Mouse (Mus musculus) midbrain, embryonic 11.5 days (tissue): ENCODE results near the gene Fbxw11. TPM values are rescaled to one million over a fixed set of nuclear protein-coding genes. Genes with fewer than 3 reads are reported as not detected.
"Not testable (repeated sequence)": the region's sequence is repeated elsewhere in the genome, so short reads cannot be mapped to it uniquely, and the experiment has no call there.

ENCODE experiments used
- ATAC-seq: fragments of 200-750 bp; cut with Nextera tagmentation; 2 replicates; pipeline ENCODE4 v1.8.0; 2017; ENCODE audit warnings: moderate TSS enrichment, moderate library complexity; ENCODE audit not compliant: low FRiP score
- DNase-seq: peaks from one replicate; pipeline ENCODE4 v3.0.0; 2015; ENCODE audit warnings: low spot score; ENCODE audit errors: missing footprints
- H3K27ac ChIP-seq: fragments of 300-500 bp; sonication (generic); 2 replicates; pipeline ENCODE4 v1.5.1; 2014; ENCODE audit warnings: low read depth, low read length
- H3K27me3 ChIP-seq: fragments of 300-500 bp; sonication (generic); 2 replicates; pipeline ENCODE4 v1.6.1; 2014; ENCODE audit warnings: mild to moderate bottlenecking, low read length, moderate library complexity, mixed read lengths; ENCODE audit not compliant: control insufficient read depth, insufficient read depth
- H3K36me3 ChIP-seq: fragments of 300-500 bp; sonication (generic); 2 replicates; pipeline ENCODE4 v1.6.1; 2014; ENCODE audit warnings: mild to moderate bottlenecking, low read length, moderate library complexity, mixed read lengths; ENCODE audit not compliant: control insufficient read depth, insufficient read depth
- H3K4me1 ChIP-seq: fragments of 300-500 bp; sonication (generic); 2 replicates; pipeline ENCODE4 v1.6.1; 2014; ENCODE audit warnings: low read length; ENCODE audit not compliant: control insufficient read depth, insufficient read depth
- H3K4me2 ChIP-seq: fragments of 300-500 bp; sonication (generic); 2 replicates; pipeline ENCODE4 v1.6.1; 2014; ENCODE audit warnings: mild to moderate bottlenecking, moderate library complexity
- H3K4me3 ChIP-seq: fragments of 300-500 bp; sonication (generic); 2 replicates; pipeline ENCODE4 v1.5.1; 2014; ENCODE audit warnings: low read depth, low read length
- H3K9ac ChIP-seq: fragments of 300-500 bp; sonication (generic); 2 replicates; pipeline ENCODE4 v1.6.1; 2014; ENCODE audit warnings: low read length
- H3K9me3 ChIP-seq: fragments of 300-500 bp; sonication (generic); 2 replicates; pipeline ENCODE4 v1.6.1; 2016; ENCODE audit warnings: low read length; ENCODE audit not compliant: control insufficient read depth
- whole genome bisulfite sequencing: fragments of 180-500 bp; shearing (Covaris S2); extraction: QIAGEN DNeasy Blood & Tissue Kit; methylation state at CpG from one replicate; pipeline ENCODE4 v1.1.7; 2014; 5-methylcytosine and 5-hydroxymethylcytosine counted together
- polyA plus RNA-seq: library from polyadenylated mRNA; unstranded; fragments of >200 nt; fragmentation: Nextera tagmentation; extraction: Ambion mirVana; gene quantifications from 2 replicates; pipeline ENCODE4 v1.2.1, GENCODE M21; 2014

The Fbxw11 gene
- polyA plus RNA-seq, 1 experiment from 2014 or later, result 104 TPM

- Histone ChIP-seq H3K9ac (no peak overlapping the region), H3K4me1 (peaks cover 12% of the 10 kb centered on the region), H3K27me3 (no peaks in the 10 kb centered on the region), H3K4me3 (no peak overlapping the region), H3K27ac (no peak overlapping the region), H3K4me2 (no peak overlapping the region), H3K36me3 (no peaks in the 10 kb centered on the region), H3K9me3 (no peaks in the 10 kb centered on the region)
- 97% methylated on average over 1 of the region's 1 CpGs for WGBS
- no peak for ATAC-seq
- DNase-seq, result no peak
Observed at GRCm38 (mm10) chr11:32677811-32678210, 35.3 kb downstream of the Fbxw11 start.

DNA sequence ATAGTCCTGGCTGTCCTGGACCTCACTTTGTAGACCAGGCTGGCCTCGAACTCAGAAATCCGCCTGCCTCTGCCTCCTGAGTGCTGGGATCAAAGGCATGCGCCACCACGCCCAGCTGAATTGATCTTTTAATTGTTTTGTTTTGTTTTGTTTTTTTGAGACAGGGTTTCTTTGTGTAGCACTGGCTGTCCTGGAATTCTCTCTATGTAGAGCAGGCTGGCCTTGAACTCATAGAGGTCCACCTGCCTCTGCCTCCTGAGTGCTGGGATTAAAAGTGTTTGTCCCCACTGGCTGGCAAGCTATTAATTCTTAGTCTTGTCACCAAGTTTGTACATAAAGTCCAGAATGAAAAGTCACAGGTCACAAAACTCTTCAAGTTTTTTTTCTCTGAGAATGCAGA is 36.6 kb downstream of the Fbxw11 start:
- H3K36me3 ChIP-seq, H3K4me2 ChIP-seq, DNase-seq, H3K9me3 ChIP-seq, ATAC-seq, H3K27me3 ChIP-seq, H3K9ac ChIP-seq, H3K27ac ChIP-seq, H3K4me3 ChIP-seq: not testable (repeated sequence)
- WGBS, result 94% methylated on average over 4 of the region's 4 CpGs
- H3K4me1 ChIP-seq, result peaks cover 12% of the 10 kb centered on the region

DNA sequence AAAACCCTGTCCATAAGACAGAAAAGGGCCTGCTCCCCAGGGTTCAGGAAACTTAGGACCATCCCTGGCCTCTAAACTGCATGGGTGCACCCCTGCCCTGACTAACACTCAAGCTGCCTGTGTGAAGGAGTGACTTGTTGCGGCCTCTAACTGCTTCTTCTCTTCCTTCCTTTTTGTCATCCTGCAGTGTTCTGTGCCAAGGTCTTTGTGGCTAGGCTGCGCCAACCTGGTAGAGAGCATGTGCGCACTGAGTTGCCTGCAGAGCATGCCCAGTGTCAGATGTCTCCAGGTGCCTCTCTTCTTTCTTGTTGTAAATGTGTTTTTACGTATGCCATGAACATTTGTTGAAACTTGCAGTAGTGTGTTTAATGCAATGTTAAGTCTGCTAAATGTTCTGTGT is 37.5 kb downstream of the Fbxw11 start:
- ATAC-seq (no peak), DNase-seq (no peak)
- WGBS, result 84% methylated on average over 4 of the region's 4 CpGs
- H3K36me3 ChIP-seq, result no peaks in the 10 kb centered on the region
- H3K4me3 ChIP-seq, result no peak overlapping the region
- no peaks in the 10 kb centered on the region for H3K9me3 ChIP-seq
- H3K4me1 ChIP-seq, result peaks cover 12% of the 10 kb centered on the region
- no peak overlapping the region for H3K27ac ChIP-seq
- no peaks in the 10 kb centered on the region for H3K27me3 ChIP-seq
- H3K4me2 ChIP-seq, result no peak overlapping the region
- H3K9ac ChIP-seq, result no peak overlapping the region

DNA sequence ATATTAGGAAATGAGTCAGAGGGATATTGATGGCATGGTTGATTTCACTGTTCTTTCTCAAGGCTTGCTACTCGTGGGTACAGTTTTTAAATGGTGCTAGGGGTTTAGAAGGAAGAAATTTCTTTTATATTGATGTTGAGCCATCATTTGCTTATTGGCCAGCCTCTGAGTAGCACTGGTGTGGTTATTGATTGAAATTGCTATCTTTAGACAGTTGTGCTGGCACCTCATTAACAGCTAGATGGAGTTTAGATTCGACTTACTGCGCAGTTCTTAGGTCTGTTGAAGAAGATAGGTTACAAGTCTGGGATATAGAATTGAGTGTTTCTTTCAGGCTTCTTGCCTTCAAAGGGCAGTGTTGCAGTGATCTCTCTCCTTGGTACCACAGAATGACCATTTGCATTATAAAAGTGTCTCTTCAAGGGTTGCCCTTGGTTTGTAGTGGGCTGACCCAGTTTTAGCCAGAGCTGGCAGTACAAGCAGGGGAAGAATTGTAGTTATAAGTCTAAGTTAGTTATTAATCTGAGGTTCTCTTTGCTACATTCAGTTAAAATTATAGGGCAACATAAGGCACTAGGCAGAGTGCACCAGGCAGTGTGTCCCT is 38.8 kb downstream of the Fbxw11 start:
- no peaks in the 10 kb centered on the region for H3K36me3 ChIP-seq
- no peak overlapping the region for H3K4me2 ChIP-seq
- H3K27me3 ChIP-seq, result no peaks in the 10 kb centered on the region
- DNase-seq (no peak), ATAC-seq (no peak)
- H3K9me3 ChIP-seq, result no peaks in the 10 kb centered on the region
- no peak overlapping the region for H3K4me3 ChIP-seq
- H3K9ac ChIP-seq, result no peak overlapping the region
- peaks cover 12% of the 10 kb centered on the region for H3K4me1 ChIP-seq
- 72% methylated on average over 3 of the region's 3 CpGs for WGBS
- no peak overlapping the region for H3K27ac ChIP-seq

DNA sequence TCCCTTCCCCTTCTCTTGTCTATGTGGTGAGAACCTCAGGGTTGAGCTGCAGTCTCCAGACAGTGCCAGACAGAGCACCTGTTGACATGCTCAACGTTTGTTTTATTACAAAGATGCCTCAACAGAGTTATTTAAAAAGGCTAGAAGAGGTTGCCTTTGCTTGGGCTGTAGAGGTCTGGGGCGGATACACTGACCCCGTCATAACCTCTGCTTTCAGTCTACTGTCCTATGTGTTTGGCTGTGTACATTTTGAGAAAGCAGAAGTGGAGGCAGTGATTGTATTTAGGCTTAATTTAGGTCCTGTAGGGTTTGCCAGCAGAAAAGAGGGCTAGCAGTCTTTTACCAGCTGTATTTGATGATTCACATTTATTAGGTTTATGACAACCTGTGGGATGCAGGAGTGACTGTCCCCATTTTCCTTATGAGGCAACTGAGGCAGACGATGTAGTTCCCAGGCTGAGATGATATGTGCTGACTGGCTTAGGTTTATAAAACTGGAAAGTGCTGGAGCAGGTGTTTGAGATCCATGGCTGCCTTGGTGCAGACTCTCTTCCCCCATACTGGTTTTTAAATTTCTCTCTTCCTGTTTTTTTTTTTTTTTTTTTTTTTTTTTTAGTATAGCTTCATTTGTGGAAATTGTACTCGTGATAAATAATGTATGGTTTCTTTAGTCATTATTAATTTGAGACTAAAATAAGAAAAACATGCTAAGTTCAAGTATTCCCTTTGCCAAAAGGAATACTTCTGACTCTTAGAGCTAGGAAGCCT is 40.0 kb downstream of the Fbxw11 start:
- Histone ChIP-seq H3K27me3 (no peaks in the 10 kb centered on the region), H3K4me1 (peaks cover 12% of the 10 kb centered on the region), H3K27ac (no peak overlapping the region), H3K36me3 (no peaks in the 10 kb centered on the region), H3K4me3 (no peak overlapping the region), H3K9me3 (no peaks in the 10 kb centered on the region), H3K4me2 (no peak overlapping the region), H3K9ac (no peak overlapping the region)
- ATAC-seq, result no peak
- DNase-seq, result no peak
- WGBS, result 93% methylated on average over 5 of the region's 5 CpGs

DNA sequence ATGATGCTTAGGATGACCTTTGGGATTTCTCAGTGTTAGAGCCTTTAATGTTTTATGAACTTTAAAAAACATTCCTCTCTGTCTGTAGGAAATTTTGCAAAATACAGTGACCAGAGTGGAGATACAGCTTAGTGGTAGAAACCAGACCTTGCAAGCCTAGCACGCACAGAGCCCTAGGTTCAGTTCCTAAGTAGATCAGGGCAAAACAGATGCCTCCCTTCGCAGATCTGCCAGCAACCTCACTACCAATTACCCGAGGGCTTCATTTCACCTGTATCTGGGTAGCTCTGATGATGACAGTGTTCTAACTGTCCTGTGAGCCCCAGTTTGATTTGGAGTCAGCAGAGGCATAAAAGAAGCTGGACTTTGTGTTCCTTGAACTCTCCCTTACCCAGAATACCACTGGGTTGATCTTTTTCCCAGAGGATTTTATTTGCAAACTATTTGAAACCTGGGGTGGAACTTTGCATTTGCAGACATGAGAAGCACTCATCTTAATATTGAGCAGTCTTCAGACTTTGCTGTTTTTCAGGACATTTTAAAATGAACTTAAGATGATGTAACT is 42.2 kb downstream of the Fbxw11 start:
- Histone ChIP-seq H3K36me3 (no peaks in the 10 kb centered on the region), H3K9ac (no peak overlapping the region), H3K27me3 (no peaks in the 10 kb centered on the region), H3K4me3 (no peak overlapping the region), H3K9me3 (no peaks in the 10 kb centered on the region), H3K27ac (no peak overlapping the region), H3K4me1 (peaks cover 12% of the 10 kb centered on the region), H3K4me2 (no peak overlapping the region)
- DNase-seq (no peak), ATAC-seq (no peak)
- 87% methylated on average over 3 of the region's 3 CpGs for WGBS

GRCm38 (mm10) chr11:32688245-32688855 is 45.8 kb downstream of the Fbxw11 start:
- Histone ChIP-seq H3K27ac (no peak overlapping the region), H3K9ac (no peak overlapping the region), H3K36me3 (no peaks in the 10 kb centered on the region), H3K4me3 (no peak overlapping the region), H3K9me3 (no peaks in the 10 kb centered on the region), H3K4me1 (no peaks in the 10 kb centered on the region), H3K4me2 (no peak overlapping the region), H3K27me3 (no peaks in the 10 kb centered on the region)
- DNase-seq, result no peak
- no peak for ATAC-seq
- 96% methylated on average over 2 of the region's 2 CpGs for WGBS

GRCm38 (mm10) chr11:32689510-32689909 is 47.0 kb downstream of the Fbxw11 start:
- ATAC-seq, result no peak
- H3K4me1 ChIP-seq, result no peaks in the 10 kb centered on the region; the same call in 1 of the 2 replicates
- no peak overlapping the region for H3K4me3 ChIP-seq
- H3K36me3 ChIP-seq, result no peaks in the 10 kb centered on the region
- DNase-seq, result no peak
- H3K27ac ChIP-seq, result no peak overlapping the region
- 96% methylated on average over 1 of the region's 1 CpGs for WGBS
- H3K27me3 ChIP-seq, result no peaks in the 10 kb centered on the region
- H3K9ac ChIP-seq, result no peak overlapping the region
- no peak overlapping the region for H3K4me2 ChIP-seq
- no peaks in the 10 kb centered on the region for H3K9me3 ChIP-seq

DNA sequence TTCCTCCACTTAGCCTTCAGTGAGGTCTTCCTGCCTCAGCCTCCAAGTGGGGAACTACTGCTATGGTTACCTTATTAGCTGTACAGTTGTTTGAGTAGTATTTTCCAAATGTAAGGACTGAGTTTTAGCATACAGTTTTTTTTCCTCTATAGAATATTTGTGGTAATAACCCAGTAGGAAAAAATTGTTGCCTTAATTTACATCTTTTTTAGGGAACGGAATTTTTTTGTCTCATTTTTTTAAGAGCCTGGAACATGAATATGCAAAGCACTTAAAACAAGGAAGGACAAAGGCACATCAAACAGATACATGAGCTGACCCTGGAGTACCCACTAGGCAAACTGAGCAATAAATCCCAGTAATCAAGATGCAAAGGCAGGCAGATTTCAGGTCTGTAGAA is 50.3 kb downstream of the Fbxw11 start:
- Histone ChIP-seq H3K4me1 (peaks cover 4% of the 10 kb centered on the region; the same call in 1 of the 2 replicates), H3K9ac (no peak overlapping the region), H3K27ac (no peak overlapping the region), H3K36me3 (no peaks in the 10 kb centered on the region), H3K27me3 (no peaks in the 10 kb centered on the region), H3K4me2 (no peak overlapping the region), H3K4me3 (no peak overlapping the region), H3K9me3 (no peaks in the 10 kb centered on the region)
- 100% methylated on average over 1 of the region's 1 CpGs for WGBS
- no peak for ATAC-seq
- no peak for DNase-seq
